Mouse (Mus musculus): ENCODE data around the gene 2410137M14Rik. TPM values are rescaled to one million over a fixed set of nuclear protein-coding genes. Genes with fewer than 3 reads are reported as not detected.

Gene 2410137M14Rik
- total RNA-seq, 2 experiments from 2014 or later = 0.66 TPM; not detected in 1

Other genes with a start within 250 kb of the 2410137M14Rik start
- gene H2-M10.5, start 208.3 kb downstream of the 2410137M14Rik start, total RNA-seq (2021) = not detected
- gene H2-M10.6, start 169.1 kb downstream of the 2410137M14Rik start, total RNA-seq (2021) = not detected
- 10 to 100 TPM; 21.0 to 23.1 TPM for gene Trim26, start 144.1 kb downstream of the 2410137M14Rik start, total RNA-seq (2021)
- gene Trim15, start 114.0 kb downstream of the 2410137M14Rik start, total RNA-seq (2021) = not detected
- gene Trim10, start 111.7 kb downstream of the 2410137M14Rik start, total RNA-seq (2021) = not detected
- not detected for gene Trim40, start 91.1 kb downstream of the 2410137M14Rik start, total RNA-seq (2021)
- gene Trim31, start 83.1 kb downstream of the 2410137M14Rik start, total RNA-seq (2021) = not detected
- gene Rnf39, start 38.3 kb downstream of the 2410137M14Rik start, total RNA-seq (2021) = 1 to 10 TPM; 5.4 to 7.4 TPM
- 100 to 1,000 TPM; 119 to 132 TPM for gene Ppp1r11, start 29.5 kb downstream of the 2410137M14Rik start, total RNA-seq (2021)
- 10 to 100 TPM; 29.8 to 34.5 TPM for gene Znrd1, start 22.7 kb downstream of the 2410137M14Rik start, total RNA-seq (2021)
- gene Znrd1as, start 22.6 kb downstream of the 2410137M14Rik start, total RNA-seq (2021) = 1 to 10 TPM; 5.0 to 5.2 TPM
- gene H2-M5, start 8.3 kb upstream of the 2410137M14Rik start, total RNA-seq (2021) = 1 to 10 TPM; 1.6 to 1.7 TPM
- gene Zfp57, start 19.9 kb upstream of the 2410137M14Rik start, total RNA-seq (2021) = 10 to 100 TPM; 14.5 to 17.6 TPM
- 10 to 100 TPM; 51.6 to 68.2 TPM for gene Mog, start 42.2 kb upstream of the 2410137M14Rik start, total RNA-seq (2021)
- gene Gabbr1, start 64.7 kb upstream of the 2410137M14Rik start, total RNA-seq (2021) = 100 to 1,000 TPM; 670 to 698 TPM
- gene Olfr90, start 107.3 kb upstream of the 2410137M14Rik start, total RNA-seq (2021) = not detected
- gene Olfr91, start 117.0 kb upstream of the 2410137M14Rik start, total RNA-seq (2021) = not detected
- gene Olfr92, start 138.9 kb upstream of the 2410137M14Rik start, total RNA-seq (2021) = not detected
- not detected for gene Olfr93, start 180.3 kb upstream of the 2410137M14Rik start, total RNA-seq (2021)
- not detected for gene Ubd, start 212.7 kb upstream of the 2410137M14Rik start, total RNA-seq (2021)
- not detected for gene Olfr94, start 219.8 kb upstream of the 2410137M14Rik start, total RNA-seq (2021)
- gene Olfr95, start 231.9 kb upstream of the 2410137M14Rik start, total RNA-seq (2021) = not detected
- gene Olfr96, start 238.9 kb upstream of the 2410137M14Rik start, total RNA-seq (2021) = not detected

Measured in left cerebral cortex, postnatal 25 days (tissue).